Mouse (Mus musculus) retina, embryonic 14.5 days (tissue): ENCODE results near the gene Baz2b.
"Not testable (repeated sequence)": the region's sequence is repeated elsewhere in the genome, so short reads cannot be mapped to it uniquely, and the experiment has no call there.

ENCODE experiments used
- DNase-seq: peaks from one replicate; pipeline ENCODE4 v3.0.0-alpha.2; 2015; ENCODE audit warnings: low spot score

The Baz2b gene

DNA sequence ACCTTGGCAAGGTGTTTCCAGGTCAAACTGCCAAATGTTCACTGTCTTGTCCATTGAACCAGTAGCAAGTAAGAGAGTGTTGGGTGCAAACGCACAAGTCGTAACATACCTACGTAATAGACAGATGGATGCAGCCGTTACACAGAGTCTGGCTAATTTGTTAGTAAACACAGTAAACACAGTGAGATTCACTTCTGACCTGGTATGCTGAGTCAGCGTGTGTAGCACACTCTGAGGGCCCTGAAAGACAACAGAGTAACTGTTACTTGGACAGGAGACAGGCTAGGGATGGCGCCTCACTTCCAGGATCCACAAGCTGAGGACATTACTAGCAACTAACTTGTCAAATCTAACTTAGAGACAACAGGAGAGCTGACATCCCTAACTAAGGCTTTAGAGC is 347.0 kb downstream of the Baz2b start:
- DNase-seq: no peak

- DNase-seq: no peak
Measured at GRCm38 (mm10) chr2:59854363-59854762, 355.3 kb downstream of the Baz2b start.

DNA sequence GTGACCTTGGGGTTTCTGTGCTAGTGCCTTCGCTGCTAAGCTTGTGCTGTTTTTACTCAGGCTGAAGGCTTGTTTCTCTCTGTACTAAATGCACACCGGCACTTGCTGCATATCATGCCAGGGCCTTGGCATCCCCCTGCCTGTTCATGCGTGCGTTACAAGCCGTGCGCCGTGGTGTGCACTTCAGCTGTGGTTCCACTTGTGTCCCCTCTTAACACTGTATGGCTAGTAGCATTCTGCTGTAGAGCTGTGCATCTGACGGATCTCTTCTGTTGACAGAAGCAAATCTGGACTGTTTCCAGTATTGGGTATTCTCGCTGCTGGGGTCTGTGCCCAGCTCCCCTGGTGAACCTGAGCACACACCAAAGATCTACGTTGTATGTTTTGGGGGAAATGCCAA is 356.1 kb downstream of the Baz2b start:
- DNase-seq: no peak

- DNase-seq: no peak
Measured at GRCm38 (mm10) chr2:59852916-59853315, 356.7 kb downstream of the Baz2b start.

- not testable (repeated sequence) for DNase-seq
Measured at GRCm38 (mm10) chr2:59851885-59852284, 357.8 kb downstream of the Baz2b start.
